Mouse (Mus musculus) adrenal gland, adult 2 months (tissue): ENCODE measurements around the gene Plekha1. TPM values are rescaled to one million over a fixed set of nuclear protein-coding genes. Genes with fewer than 3 reads are reported as not detected.

Experiments used
- DNase-seq: peaks from one replicate; pipeline ENCODE4 v3.0.0; 2021
- long read RNA-seq: library from polyadenylated mRNA; stranded (forward); transcript quantifications from one replicate; pipeline ENCODE4 v2.0.0, GENCODE M21; 2021
- polyA plus RNA-seq: library from polyadenylated mRNA; depleted of rRNA; stranded (reverse); fragments of >200 nt; gene quantifications from 2 replicates; pipeline ENCODE4 v1.2.3, GENCODE M21; 2012; rRNA removed
- total RNA-seq, 2 experiments: library from RNA; stranded (reverse); gene quantifications; 2 replicates each; pipeline ENCODE4 v1.2.3; 2021

The Plekha1 gene
- total RNA-seq (10 to 100 TPM; 22.5 to 30.1 TPM), polyA plus RNA-seq (11.0 and 11.2 TPM in 2 replicates)
- long read RNA-seq, transcript Plekha1-202 (13 exons, 2,301 nt): major isoform, 5 of 25 reads
- long read RNA-seq, partial matches to known transcripts: 1 of 25 reads
- long read RNA-seq, other reads (novel, unspliced or antisense): 17 of 25 reads

- DNase-seq: peak; percentile 99
These were observed at the start of gene Plekha1 for GRCm38 (mm10) chr7:130865613-130866591. Gene Plekha1 (plus strand): TSS chr7:130865756.

DNA sequence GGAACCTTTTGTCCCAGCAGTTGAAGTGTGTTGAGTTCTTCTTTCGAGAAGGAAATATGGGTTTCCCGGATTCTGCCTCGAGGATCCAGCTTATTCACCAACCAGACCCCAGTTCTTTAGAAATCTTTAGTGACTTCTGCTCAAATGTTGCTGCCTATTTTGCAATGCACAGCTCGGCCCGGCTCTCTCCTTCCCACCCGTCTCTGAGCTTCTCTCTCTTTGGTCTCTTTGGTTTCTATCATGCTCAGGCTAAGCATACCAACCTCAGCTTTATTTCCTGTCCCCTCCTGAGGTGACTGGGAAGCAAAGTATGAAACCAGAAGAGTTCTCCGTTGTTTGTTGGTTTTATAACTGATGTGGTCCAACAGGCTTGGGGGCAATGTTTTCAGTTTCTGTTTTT lies 49.3 kb upstream of the Plekha1 start:
- no peak for DNase-seq

DNA sequence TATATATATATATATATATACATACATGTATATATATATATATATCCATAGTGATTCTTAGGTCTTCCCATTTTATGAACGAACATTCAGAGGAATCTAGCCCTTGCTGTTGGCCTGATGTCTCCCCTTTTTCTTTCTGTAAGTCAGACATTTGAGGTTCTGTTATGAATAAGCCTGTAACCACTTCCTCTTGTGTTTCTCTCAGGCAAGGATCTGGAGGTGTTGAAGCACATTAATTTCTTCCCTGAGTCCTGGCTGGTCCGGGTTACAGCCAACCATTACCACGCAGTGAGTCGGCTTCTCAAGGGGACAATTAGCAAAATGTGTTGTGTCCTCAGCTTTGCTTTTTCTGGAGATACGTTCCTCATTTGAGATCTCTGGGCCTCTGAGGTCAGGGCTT lies 46.7 kb upstream of the Plekha1 start:
- no peak for DNase-seq

DNA sequence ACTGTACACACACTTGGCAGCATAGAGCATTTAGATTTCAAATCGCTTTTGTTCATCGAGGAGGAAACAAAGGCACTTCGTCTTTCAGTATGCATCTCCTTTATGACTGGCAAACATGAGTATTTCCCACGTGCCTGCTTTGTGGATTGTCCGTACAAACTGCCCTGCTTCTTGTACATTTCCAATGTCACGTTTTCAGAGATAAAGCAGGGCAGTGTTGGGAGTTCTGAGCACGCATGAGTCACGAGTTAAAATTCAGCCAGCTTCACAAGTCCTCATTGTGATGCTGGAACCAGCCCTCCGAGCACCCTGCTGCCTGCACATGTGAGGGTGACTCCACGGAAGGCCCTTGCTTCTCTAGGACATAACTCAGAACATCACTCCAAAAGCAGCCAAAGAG lies 45.9 kb upstream of the Plekha1 start:
- peak; percentile 45 for DNase-seq

DNA sequence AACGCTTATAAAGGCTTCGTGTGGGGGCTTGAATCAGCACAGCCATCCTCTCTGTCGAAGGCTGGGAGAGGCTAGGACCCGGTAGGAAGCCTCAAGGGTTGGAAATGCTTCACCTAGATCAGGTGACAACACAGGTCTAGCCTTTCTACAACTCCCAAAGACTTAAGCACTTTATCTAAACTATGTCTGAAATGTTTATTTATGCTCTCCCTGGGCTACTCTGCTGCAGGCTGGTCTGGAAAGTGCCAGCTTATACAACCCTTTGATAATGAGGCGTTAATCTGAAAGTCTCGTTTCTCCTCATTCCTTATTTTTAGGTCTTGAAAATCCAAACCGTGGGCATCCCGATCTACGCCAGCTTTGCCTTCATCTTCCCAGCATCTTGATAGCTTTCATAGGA lies 41.6 kb upstream of the Plekha1 start:
- DNase-seq: no peak

GRCm38 (mm10) chr7:130826343-130826742 lies 39.2 kb upstream of the Plekha1 start:
- DNase-seq: no peak

- DNase-seq: peak; percentile 58
These were observed 38.1 kb upstream of the Plekha1 start for GRCm38 (mm10) chr7:130827431-130827830.

GRCm38 (mm10) chr7:130827844-130828403 lies 37.6 kb upstream of the Plekha1 start:
- DNase-seq: no peak

- no peak for DNase-seq
These were observed 37.1 kb upstream of the Plekha1 start for GRCm38 (mm10) chr7:130828475-130828874.

DNA sequence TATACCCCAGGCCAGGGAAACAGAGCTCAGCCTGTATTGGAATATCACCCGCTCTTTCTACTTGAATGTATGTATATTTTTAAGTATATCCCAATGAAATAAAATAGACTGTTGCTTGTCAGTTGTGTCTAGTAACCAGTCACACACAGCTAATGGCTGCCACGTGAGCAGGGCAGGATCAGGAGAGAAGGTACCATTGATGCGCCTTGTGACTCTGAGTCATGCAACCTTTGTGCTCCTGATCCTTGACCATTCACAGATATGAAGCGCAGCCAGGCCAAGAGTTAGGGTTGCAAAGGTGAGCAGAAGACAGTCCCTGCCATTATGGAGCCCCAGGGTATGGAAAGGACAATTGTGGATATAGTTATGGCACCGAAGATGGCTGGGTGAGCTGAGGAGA lies 34.0 kb upstream of the Plekha1 start:
- DNase-seq: no peak

- DNase-seq: no peak
These were observed 31.3 kb upstream of the Plekha1 start for GRCm38 (mm10) chr7:130834299-130834698.

- DNase-seq: peak; percentile 80
These were observed 30.3 kb upstream of the Plekha1 start for GRCm38 (mm10) chr7:130834958-130835861.

- DNase-seq: no peak
These were observed 29.5 kb upstream of the Plekha1 start for GRCm38 (mm10) chr7:130836066-130836465.

DNA sequence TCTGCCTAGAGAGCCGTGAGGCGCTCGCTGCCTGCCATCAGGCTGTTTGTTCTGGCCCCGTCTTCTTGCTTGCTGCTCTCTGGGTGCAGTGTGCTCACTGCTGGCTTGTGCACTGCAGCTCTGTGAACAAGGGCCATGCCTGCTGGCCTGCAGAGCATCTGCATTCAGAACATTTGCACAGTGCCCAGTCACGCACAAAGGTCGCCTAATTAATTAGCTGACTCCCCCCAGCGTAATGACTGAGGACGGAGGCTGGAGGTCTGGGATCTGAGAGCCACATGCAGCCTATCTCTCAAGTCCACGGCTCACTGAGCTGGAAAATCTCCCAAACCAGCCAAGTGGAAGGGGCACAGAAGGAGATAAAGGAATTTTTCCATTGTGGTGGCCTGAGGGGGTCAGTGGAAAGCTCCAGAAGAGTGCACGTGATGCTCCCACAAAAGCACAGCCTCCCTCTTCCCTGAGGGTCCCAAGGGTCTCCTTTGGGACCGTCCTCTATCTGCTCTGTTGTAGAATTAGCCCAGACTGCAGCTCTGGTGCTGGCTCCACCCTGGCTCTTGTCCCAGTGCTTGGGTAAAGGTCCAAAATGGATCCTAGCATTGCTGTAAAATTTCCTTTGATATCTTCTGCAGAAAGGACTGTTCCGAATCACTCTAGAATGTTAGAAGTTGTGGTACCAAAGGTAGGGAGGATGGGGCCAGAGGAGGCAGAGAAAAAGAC lies 27.5 kb upstream of the Plekha1 start:
- no peak for DNase-seq

DNA sequence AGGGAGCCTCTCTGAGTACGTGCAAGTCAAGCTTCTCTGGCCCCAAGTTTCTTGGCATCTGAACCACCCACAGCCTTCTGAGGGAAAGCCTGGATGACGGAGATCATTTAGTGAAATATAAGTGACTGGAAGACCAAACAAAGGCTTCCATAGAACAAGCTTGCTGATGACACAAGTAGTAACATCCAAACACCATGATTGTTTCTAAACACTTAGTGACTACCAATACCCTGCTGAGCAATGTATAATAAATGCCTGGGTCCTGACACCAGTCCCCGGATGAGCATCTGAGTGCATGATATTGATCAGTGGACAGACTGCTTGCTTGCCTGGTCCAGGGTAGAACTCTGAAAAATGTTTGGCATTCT lies 26.9 kb upstream of the Plekha1 start:
- DNase-seq: no peak

DNA sequence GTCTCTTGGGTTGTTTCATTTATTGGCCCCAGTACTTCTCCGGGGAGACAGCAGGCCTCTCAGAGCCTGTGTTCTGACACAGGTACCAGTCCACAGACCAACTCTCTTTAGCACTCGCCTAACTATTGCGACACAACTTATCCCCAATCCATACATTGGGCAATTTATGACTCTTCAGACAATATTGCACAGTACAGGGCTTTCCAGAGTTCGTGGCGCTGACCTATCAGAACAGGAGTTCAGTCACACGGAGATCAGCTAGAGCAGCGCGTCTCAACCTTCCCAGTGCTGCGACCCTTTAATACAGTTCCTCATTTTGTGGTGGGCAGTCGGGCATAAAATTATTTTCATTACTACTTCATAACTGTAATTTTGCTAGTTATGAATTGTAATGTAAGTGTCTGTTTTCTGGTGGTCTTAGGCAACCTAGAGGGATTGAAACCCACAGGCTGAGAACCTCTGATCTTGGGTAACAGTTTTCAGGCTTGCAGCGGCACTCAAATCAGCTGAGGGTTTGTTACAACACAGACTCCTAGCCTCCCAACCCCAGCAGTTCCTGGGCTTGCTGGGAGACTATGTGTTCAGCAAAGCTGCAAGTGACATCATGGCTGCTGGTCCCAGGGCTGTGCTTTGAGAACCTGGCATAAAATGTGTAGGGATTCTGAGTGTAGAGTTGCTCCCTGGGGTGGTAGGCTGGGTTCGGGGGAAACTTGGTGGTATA lies 26.0 kb upstream of the Plekha1 start:
- DNase-seq: no peak

DNA sequence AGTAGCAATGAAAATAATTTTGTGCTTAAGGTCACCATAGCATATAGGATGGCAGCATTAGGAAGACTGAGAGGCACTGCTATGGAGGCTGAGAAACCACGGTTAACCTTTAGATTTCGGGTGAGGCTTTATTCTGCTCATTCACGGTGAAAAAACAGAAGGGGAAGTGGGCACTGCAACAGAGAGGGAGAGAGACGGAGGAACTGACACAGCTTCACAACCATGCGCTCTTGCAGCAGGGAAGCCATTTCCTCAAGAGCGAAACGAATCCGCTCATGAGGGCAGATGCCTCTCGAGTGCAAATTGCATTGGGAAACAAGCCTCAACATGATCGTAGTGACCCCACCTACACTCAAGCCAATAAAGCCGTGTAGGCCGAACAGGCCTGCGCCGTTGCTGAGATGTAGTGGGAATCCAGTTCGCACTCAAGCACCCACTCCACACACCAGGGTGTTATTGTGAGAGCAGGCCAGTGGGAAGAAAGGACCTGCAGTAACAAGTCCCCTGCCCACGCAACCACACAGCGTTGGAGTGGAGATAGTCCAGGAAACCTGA lies 18.3 kb upstream of the Plekha1 start:
- no peak for DNase-seq

DNA sequence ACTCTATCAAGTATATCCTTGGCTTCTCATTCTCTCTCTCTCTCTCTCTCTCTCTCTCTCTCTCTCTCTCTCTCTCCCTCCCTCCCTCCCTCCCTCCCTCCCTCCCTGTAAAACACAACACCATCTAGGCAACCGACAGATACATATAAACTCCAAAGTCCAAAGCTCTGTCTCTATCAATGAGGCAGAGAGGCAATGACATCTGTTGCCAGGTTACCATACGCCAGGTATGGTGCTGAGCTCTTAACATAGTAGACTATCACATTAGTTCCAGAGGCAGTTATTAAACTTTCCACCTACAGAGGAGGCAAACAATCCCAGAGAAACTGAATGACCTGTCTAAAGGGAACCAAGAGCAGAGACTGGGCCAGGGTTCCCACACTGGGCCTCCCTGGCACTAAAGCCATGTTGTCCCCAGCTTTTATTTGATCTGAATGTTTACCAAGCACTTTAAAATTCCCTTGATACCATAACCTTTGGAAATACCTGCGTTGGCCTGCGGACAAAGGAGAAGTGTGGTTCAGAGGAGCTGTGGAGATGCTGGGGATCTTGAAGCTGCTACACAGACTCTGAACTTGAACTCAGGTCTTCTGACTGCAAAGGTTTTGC lies 10.8 kb upstream of the Plekha1 start:
- no peak for DNase-seq

DNA sequence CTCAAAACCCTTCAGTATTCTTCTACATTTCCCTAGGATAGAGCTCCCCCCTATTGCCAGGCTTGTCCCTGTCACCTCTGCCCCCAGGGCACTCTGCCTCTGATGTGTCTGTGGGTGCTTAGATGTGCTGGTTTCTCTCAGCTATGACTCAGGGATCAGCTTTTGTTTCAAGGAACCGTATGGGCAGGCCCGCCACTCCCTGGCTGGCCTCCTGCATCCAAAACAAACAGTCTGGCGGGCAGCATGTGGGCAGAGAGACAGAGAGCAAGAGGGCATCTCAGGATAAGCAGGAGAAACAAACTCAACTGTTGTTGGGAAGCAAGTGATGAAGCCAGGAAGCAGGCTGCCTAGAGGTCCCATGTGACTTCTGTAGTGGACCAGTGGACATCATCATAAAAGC lies 9.9 kb upstream of the Plekha1 start:
- peak; percentile 31 for DNase-seq

DNA sequence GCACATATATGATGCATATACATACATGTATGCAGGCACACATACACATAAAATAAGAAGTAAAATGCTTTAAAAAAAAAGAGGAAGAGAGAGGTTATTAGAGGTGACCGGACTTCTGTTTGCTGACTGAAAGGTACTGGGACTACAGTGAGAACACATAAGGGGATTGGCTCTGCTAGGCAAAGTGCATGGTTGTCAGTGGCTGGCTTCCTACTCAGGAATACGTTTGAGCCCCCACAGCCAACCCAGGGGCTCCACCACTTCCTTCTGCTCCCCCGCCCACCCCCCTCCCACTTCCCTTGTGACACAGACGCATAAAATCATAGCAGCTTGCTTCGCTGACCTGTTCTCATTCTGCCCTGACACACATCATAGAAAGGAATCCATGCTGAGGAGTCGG lies 7.6 kb upstream of the Plekha1 start:
- DNase-seq: no peak
